Mouse (Mus musculus) heart, adult 9 months (tissue): ENCODE measurements at regions not wholly inside any gene's neighbourhood (a gene's known extent, or its start where the extent isn't known, plus 50 kb on each side); places are given as distances from the start of the nearest gene placed in this dataset.
"Not testable (repeated sequence)": the region's sequence is repeated elsewhere in the genome, so short reads cannot be mapped to it uniquely, and the experiment has no call there.

Source experiments
- DNase-seq, 2 experiments: peaks; one replicate each; pipeline ENCODE4 v3.0.0; 2022; ENCODE audit warnings: low spot score in 2 of 2

DNA sequence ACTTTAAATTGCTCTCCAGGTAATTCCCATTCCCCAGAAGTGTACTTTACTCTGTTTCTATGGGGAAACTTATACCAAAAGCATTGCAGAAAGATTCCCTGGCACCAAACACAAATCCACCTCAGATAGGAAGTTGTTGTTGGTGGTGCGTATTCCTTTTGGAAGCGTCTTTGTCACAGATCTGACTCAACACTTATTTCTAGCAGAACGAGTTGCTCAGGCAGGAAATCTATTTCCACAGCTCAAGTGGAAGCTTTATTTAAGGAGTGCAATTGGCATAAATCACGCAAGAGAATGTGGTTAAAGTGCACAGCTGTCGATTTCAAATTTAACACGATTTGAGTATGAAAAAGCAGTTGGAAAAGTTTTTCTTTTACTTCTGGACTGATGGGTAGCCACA, 436.9 kb upstream of the Ghitm start:
- no peak for DNase-seq

DNA sequence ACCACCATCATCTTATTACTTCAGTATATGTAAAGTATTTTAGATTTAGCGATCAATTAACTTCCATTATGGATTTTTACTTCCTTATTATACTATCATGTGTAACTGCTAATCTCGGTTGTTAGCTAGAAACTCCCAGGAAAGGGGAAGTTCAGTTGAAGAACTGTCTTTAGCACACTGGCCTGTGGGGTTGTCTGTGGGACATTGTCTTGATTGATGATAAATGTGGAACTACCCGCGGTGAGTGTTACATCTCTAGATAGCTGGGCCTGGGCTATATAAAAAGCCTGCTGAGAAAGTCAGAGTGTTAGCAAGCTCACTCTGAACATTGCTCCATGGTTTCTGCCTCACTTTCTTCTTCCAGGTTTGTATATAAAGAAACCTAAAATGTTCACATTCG, 423.2 kb upstream of the Ghitm start:
- DNase-seq = no peak

DNA sequence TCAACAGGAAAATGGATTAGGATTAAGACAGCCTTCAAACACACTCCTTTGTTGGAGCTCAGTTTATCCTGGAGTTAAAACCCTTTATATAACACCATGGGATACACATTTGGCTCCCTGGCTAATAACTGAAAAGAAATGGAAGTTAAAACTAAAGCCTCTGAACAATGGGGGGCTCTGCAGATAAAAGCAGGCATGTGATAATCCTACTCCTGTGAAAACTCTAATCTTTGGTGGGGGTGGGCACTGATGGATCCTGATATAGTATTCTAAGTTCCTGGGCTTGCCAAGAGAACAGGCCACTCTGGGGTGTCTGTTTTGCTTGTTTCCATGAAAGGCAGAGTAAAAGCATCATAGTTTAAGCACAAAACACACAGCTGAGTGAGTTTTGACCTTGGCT, 388.5 kb upstream of the Ghitm start:
- DNase-seq = no peak

DNA sequence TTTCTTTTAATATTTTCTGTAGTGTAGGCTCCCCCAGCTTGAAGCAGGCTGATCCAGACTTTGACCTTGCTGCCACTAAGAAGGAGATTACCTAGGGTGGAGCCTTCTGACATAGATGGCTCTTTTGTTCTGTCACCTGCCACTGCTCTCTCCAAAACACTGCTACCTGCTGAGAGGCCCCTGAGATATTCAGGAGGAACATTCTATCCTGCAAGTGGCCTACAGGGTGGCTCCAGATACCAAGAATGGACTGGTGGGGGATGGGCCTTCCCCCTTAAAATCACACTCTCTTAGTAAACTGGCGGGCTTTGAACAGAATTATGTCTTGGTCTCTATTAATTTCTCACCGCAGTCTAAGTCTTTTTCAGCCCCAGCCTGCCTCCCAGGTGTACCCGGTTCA, 385.6 kb upstream of the Ghitm start:
- DNase-seq = not testable (repeated sequence)

DNA sequence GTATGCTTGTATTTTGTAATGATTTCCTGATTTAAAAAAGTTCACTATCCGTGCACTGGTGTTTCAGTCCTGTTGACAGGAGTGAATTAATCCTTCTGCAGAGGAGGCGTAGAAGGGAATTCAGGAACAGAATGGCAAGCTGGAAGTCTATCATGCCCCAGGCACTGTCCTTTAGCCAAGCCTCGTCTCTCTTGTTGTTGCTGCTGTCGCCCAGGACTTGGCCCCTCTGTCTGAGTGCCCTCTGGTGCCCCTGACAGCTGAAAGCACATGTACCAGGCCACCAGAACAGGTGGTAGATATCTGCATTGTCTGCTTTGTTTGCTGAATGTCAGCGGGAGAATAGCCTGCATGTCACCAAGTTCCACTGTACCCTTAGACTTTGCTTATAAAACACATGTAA, 370.2 kb upstream of the Ghitm start:
- no peak for DNase-seq

DNA sequence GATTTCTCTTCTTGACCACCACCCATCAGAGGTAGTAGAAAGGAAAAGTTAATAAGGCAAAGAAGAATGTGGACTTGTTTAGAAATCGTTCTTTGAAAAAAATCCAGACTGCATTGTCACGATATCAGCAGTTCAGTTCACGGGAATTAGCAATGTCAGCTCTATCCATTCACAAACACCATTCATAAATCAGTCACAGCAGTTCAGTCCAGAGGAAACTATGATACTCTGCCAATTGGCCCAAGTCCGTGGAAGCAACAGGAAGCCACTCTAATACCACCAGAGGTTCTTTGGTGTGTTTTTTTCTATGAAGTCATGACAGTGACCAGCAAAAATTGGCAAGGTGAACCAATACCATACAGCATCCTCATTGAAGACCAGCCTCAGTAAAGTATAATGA, 355.6 kb upstream of the Ghitm start:
- DNase-seq = no peak

DNA sequence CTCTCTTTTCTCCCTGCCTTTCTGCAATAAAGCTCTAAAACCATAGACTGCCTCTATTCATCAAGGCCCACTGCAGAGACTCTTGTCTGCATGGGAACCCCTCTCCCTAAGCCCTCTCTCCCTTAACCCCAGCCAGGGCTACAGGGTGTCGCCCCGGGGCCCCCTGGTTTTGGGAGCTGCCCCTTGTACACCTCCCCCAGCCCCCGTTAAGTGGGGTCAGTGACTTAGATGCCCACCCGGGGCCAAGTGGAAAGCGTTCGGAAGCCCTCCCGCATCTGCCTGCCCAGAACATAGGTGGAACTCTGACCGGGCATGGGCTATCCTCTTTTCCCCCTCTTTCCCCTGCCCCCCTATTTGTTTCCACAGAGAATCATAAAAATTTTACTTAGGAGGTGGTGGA, 350.2 kb upstream of the Ghitm start:
- no peak for DNase-seq

DNA sequence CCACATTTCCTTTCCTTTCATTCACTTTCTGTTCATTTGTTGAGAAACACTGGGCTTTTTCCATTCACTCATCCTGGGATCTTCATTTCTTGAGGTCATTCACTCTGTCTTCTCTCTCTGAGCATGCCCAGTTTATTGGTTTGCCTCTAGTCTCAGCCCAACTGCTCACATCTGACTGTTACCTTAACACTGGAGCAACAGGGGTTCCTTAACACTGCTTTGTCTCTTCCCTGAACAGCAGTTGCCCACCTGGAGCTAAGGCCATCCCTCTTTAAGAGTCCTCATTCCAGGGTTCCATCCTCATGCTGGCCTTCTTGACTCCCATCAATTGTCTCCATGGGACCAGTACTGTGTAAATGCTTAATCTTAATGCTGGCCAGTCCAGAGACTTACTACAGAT, 342.5 kb upstream of the Ghitm start:
- no peak for DNase-seq

DNA sequence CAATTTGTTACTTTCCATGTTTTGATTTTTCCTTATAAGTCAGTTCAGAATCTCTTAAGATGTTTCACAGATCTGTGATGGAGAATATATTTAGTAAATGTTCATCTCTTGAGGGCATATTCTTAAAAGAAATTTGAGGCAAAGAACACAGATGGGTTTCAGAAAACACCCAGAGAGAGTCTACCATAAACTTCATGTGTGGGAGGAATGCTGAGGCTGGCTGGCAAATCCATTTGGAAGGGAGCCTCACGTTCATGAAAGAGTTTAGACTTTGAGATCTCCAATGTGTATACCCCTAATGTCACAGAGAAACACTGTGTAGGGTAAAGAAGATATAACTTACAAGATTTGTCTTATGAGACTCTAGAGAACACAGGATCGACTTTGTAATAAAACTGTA, 333.6 kb upstream of the Ghitm start:
- DNase-seq = no peak

DNA sequence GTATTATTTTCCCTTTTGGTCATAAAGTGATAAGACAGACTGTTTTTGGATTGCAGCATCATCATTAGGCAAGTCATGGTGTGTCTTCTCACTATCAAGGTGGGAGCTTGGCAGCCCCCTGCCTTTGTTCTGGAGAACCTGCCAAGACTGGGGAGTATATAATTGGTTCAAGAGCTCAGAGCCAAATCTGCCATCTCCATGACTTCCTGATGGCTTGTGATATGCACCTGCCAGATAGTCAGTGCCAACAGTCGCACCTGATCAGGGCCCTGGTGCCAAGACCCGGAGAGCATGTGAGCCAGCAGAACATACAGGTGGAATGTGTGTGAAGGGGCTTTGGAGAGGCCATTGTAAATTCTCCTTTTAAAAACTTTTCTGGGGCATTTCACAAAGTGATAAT, 305.8 kb upstream of the Ghitm start:
- no peak for DNase-seq

DNA sequence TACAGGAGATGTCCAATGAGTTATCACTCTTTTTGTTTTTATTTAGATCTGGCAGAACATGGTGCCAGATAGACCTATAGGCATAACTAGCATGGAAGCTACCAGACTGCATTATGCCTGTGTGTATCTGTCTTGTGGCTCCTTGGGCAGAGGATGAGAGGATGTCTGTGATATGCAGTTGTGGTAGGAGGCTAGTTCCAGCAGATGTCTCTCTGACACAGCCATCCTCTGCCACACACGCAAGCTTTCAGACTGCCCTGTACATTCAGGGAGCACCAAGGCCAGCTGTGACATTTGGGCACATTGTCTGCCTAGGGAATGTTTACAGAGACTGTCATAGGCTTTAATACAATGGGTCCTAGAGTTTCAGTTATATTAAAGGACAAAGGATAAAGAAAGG, 295.6 kb upstream of the Ghitm start:
- DNase-seq = no peak

DNA sequence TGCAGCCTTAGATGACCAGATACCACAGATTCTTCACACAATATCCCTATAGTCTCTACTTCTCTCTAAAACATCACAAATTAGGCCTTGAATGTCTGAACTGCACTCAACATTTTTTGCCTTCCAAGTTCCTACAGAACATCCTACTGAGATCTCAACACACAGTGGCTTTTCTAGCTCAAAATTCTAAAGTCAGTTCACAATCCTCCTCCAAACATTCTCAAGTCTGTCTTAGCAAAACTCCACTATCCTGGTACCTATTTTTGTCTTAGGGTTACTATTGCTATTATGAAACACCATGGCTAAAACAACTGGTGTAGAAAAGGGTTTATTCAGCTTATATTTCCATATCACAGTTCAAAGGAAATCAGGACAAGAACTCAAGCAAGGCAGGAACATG, 290.4 kb upstream of the Ghitm start:
- DNase-seq = no peak

DNA sequence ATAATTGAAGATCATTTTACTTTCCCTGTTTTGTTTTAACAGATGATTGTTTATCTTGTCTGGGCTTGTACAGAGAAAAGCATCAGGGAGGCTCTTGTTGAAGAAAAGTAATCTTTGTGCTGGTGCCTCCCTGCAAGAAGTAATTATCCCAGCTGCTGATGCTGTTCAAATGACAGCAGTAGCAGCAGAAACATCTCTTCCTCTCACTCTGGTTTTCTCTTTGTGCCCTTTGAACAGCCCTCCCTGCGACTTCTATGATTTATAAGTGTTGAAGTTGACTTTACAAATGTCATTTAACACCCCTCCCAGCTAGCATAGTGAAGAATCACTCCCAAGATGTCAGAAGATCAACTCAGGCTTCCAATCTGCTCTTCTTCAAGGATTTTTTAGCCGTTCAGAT, 286.5 kb upstream of the Ghitm start:
- DNase-seq = no peak

DNA sequence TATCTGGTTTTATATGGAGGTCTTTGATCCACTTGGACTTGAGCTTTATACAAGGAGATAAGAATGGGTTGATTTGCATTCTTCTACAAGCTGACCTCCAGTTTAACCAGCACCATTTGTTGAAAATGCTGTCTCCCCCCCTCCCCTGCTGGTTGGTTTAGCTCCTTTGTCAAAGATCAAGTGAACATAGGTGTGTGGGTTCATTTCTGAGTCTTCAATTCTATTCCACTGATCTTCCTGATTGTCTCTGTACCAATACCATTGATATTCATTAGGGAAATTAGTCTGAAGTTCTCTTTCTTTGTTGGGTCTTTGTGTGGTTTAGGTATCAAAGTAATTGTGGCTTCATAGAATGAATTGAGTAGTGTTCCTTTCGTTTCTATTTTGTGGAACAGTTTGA, 277.5 kb upstream of the Ghitm start:
- not testable (repeated sequence) for DNase-seq

DNA sequence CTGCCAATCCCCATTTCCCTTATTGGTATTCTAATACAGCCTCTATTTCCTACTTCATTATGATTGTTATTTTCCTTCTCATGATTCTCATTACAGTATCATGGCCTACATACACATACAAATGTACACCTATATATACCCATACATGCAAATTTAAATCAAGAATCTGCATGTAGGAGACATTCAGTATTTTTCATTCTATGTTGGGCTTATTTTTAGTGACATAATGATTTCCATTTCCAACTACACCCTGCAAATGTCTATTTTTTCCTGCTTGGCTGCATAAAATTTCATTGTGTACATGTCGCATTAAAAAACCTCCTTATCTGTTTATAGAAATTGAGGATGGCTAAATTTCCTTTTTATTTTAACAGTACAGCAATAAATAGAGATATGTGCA, 236.9 kb upstream of the Ghitm start:
- no peak for DNase-seq

DNA sequence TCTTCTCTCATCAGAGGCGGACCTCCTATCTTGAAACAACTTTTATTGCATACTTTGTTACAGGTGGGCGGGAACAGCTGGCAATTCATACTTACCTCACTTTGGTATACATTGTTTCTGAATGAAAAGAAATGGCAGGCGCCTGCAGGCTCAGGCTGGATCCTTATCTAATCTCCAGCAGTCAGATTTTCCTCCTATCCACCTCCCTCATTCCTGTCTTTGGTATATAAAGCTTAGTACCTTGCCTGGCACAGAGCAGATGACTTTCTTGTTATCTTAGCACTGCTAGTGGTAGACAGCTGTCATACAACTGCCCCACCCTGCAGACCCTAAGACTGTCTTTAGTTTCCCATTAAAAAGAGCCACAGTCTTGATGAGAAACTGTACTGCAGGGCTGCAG, 226.8 kb upstream of the Ghitm start:
- DNase-seq = no peak

DNA sequence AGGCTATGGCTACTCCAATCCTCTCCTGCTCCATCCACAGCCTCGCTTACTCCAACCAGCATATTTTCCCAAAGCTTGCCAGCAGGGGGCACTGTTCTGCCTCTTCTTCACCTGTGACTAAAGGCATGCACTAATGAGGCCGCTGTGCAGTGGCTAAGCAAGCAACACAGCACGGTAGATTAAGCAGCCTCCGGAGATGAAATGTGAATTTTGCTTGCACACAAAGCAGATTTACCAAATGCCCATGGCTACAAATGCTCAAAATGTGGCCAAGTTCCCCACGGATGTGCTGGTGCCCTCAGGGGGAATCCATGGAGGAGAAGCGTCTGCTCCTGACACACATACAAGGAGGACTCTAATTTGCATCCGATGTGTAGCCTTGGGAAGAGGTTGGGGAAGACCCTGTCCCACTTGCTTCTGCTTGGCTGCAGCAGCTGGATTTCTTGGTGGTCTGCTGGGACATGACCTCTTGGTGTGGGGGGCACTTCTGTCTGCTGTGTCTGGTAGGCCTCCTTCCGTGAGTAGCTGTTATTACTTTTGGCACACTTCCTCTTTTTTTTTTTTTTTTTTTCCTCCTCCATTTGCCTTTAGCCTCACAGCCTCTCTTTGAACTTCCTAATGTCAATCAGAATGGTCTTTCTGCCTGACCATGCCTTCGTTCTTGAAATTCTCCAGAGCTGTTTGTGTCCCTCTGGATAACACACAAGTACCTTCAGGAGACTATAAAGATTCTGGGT, 221.1 kb upstream of the Ghitm start:
- DNase-seq = no peak

DNA sequence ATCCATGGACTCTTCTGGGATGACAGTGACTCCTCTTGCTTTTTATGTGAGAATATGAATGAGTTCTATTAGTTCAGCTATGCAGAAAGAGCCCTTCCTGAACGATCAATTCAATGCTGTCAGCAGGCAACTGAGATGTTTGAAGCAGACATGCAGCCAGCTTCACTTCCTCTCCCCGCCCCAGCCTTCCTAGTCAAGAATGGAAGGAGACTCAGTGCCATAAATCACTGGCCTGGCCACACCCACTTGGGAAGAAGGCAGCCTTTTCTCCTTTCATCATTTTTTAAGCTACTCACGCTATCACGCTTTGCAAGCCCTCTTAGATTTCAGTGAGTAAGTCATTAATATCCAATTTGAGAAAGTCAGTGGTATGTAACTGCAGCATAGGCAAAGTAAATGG, 188.3 kb upstream of the Ghitm start:
- no peak for DNase-seq

DNA sequence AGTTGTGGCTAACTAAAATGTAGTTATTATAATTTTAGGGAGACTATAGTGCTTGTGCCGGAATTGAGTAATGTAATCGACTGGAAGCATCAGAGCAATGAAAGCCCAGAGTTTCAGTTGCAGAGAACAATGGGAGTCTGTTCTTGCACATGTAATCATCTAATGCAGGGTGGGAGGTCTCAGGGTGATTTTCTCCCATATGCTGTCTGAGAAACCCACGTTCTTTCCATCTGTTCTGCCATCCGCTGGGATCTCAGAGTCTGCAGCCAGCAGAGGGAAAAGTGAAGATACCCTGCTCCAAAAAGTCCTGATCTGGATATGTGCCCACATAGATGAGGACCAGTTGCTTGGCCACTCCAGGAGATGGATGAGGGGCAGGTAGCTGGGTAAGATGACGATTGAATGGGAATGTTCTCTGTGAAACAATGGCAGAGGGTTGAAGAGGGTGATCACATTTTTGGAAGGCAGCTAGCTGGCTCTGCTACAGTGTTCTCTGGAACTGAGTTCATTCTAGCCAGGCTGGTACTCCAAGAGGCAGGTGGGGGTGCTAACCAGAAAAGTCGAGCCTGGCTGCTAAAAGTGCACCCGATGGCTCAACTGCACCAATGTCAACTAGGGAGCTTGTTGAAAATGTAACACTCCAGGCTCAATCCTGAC, 180.3 kb upstream of the Ghitm start:
- no peak for DNase-seq

DNA sequence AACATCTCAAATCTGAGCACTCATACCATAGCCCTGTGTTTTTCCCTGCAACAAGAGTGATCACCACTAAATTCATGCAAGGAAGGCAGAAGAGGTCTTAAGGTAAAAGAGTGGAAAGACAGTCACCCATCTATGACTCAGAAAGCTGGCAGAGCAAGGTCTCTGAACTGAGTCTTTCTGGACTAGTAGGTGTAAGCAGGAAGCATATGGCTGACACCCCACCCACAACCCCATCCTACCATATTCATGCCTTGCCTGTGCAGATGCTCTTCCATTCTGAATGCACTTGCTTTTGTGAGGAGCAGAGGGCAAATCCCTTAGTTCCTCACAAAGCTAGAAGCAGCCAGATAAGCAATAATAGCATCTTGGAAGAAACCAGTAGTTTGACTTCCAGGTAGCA, 178.8 kb upstream of the Ghitm start:
- DNase-seq = no peak

DNA sequence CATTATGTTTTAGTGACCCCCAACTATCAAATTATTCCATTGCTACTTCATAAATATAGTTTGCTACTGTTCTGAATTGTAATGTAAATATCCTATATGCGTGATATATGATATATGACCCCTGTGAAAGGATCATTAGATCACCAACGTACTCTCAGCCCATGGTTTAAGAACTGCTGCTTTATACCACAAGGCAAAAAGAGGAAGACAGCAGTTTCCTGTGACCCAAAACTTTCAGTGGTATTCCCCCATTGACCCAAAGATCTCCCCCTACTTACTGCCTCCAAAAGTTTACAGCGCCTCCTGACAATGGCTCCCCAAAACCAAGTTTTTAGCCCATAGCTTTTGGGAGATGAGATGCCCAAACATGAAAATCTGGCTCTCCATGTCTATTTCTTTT, 177.8 kb upstream of the Ghitm start:
- DNase-seq = no peak

DNA sequence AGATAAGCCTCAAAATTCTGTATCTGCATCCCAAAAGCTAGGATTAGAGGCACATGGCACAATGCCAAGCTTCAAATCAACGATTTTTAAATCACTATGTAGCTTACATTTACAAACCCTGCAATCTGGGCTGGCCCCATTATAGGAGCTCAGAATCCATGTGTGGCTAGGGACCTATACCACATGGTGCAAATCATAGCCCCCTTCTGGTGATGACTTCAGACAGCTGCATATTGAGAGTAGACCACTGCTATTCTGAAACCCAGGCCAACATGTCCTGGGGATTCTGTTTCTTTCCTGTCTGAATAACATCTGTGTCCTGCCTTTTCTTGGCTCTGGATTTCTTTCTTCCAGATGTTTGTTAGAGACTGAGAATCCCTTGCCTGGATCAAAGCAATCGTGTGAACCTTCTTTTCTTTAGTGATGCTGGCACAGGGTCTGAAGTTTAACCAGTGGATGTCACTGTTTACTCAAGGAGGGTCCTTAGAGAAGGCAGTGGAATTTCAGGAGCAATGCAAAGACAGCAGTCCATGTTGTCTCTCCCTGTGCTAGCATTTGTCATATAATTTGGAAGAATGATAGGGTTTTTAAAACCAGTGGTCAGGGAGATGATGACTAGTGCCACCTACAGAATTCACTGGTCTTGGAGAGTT, 171.7 kb upstream of the Ghitm start:
- DNase-seq = peak in 1 of 2 experiments; percentile 15

DNA sequence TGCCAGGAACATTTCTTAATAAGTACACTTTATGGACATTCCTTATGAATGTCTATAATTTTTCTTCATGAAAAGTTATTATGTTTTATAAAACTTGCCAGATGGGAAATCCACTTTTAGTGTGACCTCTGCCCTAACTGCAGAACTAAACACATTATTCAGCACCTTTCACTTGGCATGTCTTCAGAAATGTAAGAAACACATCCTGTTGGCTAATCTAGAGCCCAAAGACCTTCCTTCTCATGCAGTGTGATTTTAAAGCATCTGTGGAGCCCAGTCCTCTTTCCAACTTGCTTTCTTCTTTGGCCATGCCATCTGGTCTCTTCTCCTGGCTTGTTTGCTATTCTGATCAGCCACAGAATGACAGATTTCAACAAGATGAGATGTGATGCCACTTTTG, 163.6 kb upstream of the Ghitm start:
- DNase-seq = peak in 1 of 2 experiments; percentile 8
